Mouse (Mus musculus) embryonic facial prominence, embryonic 15.5 days (tissue): ENCODE measurements around the gene Cc2d1a. TPM values are rescaled to one million over a fixed set of nuclear protein-coding genes. Genes with fewer than 3 reads are reported as not detected.

Experiments
- ATAC-seq: fragments of 200-750 bp; cut with Nextera tagmentation; 2 replicates; pipeline ENCODE4 v1.8.0; 2017; ENCODE audit warnings: low read depth, moderate TSS enrichment; ENCODE audit not compliant: insufficient number of reproducible peaks, low FRiP score, low TSS enrichment
- H3K27ac ChIP-seq: fragments of 300-500 bp; sonication (generic); replicated peaks from 2 replicates; pipeline ENCODE4 v1.5.1; 2015; ENCODE audit warnings: mild to moderate bottlenecking, inconsistent platforms
- H3K27me3 ChIP-seq: fragments of 300-500 bp; sonication (generic); 2 replicates; pipeline ENCODE4 v1.6.1; 2015; ENCODE audit warnings: inconsistent platforms
- H3K36me3 ChIP-seq: fragments of 300-500 bp; sonication (generic); 2 replicates; pipeline ENCODE4 v1.6.1; 2015; ENCODE audit warnings: mild to moderate bottlenecking, inconsistent platforms
- H3K4me1 ChIP-seq: fragments of 300-500 bp; sonication (generic); 2 replicates; pipeline ENCODE4 v1.6.1; 2015; ENCODE audit warnings: inconsistent platforms
- H3K4me2 ChIP-seq: fragments of 300-500 bp; sonication (generic); replicated peaks from 2 replicates; pipeline ENCODE4 v1.6.1; 2015; ENCODE audit warnings: mild to moderate bottlenecking, inconsistent platforms
- H3K4me3 ChIP-seq: fragments of 300-500 bp; sonication (generic); replicated peaks from 2 replicates; pipeline ENCODE4 v1.5.1; 2015; ENCODE audit warnings: mild to moderate bottlenecking, inconsistent platforms
- H3K9ac ChIP-seq: fragments of 300-500 bp; sonication (generic); 2 replicates; pipeline ENCODE4 v1.6.1; 2015; ENCODE audit warnings: inconsistent platforms
- H3K9me3 ChIP-seq: fragments of 300-500 bp; sonication (generic); replicated peaks from 2 replicates; pipeline ENCODE4 v1.6.1; 2016; ENCODE audit warnings: inconsistent platforms
- WGBS: fragments of 180-500 bp; shearing (Covaris S2); methylation state at CpG from one replicate; pipeline ENCODE4 v1.1.7; 2015; 5-methylcytosine and 5-hydroxymethylcytosine counted together
- polyA plus RNA-seq: library from polyadenylated mRNA; unstranded; fragments of >200 nt; fragmentation: Nextera tagmentation; extraction: Ambion mirVana; gene quantifications from 2 replicates; pipeline ENCODE4 v1.2.1, GENCODE M21; 2015

Cc2d1a gene
- polyA plus RNA-seq, 1 experiment from 2014 or later: 32.8 TPM

- Histone ChIP-seq H3K4me3 (no peak overlapping the region), H3K4me1 (peaks cover 29% of the 10 kb centered on the region), H3K9ac (no peak overlapping the region), H3K27ac (no peak overlapping the region), H3K27me3 (no peaks in the 10 kb centered on the region), H3K9me3 (no peaks in the 10 kb centered on the region), H3K36me3 (peaks cover 29% of the 10 kb centered on the region), H3K4me2 (no peak overlapping the region)
- no peak for ATAC-seq
- WGBS: 34% methylated on average over 3 of the region's 3 CpGs
Measured at GRCm38 (mm10) chr8:84176560-84176959, 28.8 kb upstream of the Cc2d1a start.

GRCm38 (mm10) chr8:84173861-84174260 is 26.1 kb upstream of the Cc2d1a start:
- Histone ChIP-seq H3K9me3 (no peaks in the 10 kb centered on the region), H3K4me2 (no peak overlapping the region), H3K9ac (no peak overlapping the region), H3K36me3 (peaks cover 37% of the 10 kb centered on the region), H3K27ac (no peak overlapping the region), H3K4me3 (no peak overlapping the region), H3K27me3 (no peaks in the 10 kb centered on the region), H3K4me1 (peaks cover 7% of the 10 kb centered on the region)
- no peak for ATAC-seq
- 83% methylated on average over 6 of the region's 6 CpGs for WGBS

GRCm38 (mm10) chr8:84170096-84170495 is 22.4 kb upstream of the Cc2d1a start:
- no peaks in the 10 kb centered on the region for H3K27me3 ChIP-seq
- H3K4me3 ChIP-seq: no peak overlapping the region
- ATAC-seq: no peak
- peaks cover 30% of the 10 kb centered on the region for H3K36me3 ChIP-seq
- H3K9me3 ChIP-seq: no peaks in the 10 kb centered on the region
- no peaks in the 10 kb centered on the region for H3K4me1 ChIP-seq
- H3K9ac ChIP-seq: no peak overlapping the region
- no peak overlapping the region for H3K4me2 ChIP-seq
- H3K27ac ChIP-seq: no peak overlapping the region
- 88% methylated on average over 5 of the region's 5 CpGs for WGBS

GRCm38 (mm10) chr8:84167696-84168095 is 20.0 kb upstream of the Cc2d1a start:
- no peak overlapping the region for H3K27ac ChIP-seq
- H3K4me1 ChIP-seq: no peaks in the 10 kb centered on the region
- no peak for ATAC-seq
- H3K9me3 ChIP-seq: no peaks in the 10 kb centered on the region
- no peaks in the 10 kb centered on the region for H3K27me3 ChIP-seq
- peaks cover 20% of the 10 kb centered on the region for H3K36me3 ChIP-seq
- no peak overlapping the region for H3K9ac ChIP-seq
- 91% methylated on average over 2 of the region's 2 CpGs for WGBS
- H3K4me3 ChIP-seq: no peak overlapping the region
- H3K4me2 ChIP-seq: no peak overlapping the region

DNA sequence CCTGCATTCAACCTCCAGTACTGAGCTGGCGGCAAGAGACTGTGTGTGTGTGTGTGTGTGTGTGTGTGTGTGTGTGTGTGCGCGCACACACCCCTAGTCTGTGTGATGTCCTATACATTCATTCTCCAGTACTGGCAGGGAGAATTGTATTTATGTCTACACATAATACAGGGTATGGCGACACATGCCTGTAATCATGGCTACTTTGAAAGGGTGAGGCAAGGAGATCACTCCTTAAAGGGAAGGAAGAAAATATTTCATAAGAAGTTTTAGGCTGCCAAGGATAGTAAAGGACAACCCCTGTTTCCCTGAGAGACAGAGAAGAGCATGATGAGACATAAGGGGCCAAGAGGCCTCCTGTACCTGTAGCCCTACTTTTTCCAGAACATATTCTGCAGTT is 9.9 kb upstream of the Cc2d1a start:
- 0 out of 2 replicates have a peak, but pooled peaks cover 6% of the 10 kb centered on the region for H3K36me3 ChIP-seq
- H3K27me3 ChIP-seq: no peaks in the 10 kb centered on the region
- no peak for ATAC-seq
- no peaks in the 10 kb centered on the region for H3K9me3 ChIP-seq
- WGBS: 86% methylated on average over 4 of the region's 4 CpGs
- no peak overlapping the region for H3K4me3 ChIP-seq
- no peak overlapping the region for H3K4me2 ChIP-seq
- no peaks in the 10 kb centered on the region for H3K4me1 ChIP-seq
- no peak overlapping the region for H3K9ac ChIP-seq
- no peak overlapping the region for H3K27ac ChIP-seq

GRCm38 (mm10) chr8:84149181-84149580 is 1.4 kb upstream of the Cc2d1a start:
- H3K36me3 ChIP-seq: peaks cover 3% of the 10 kb centered on the region; the same call in 1 of the 2 replicates
- 64% methylated on average over 3 of the region's 3 CpGs for WGBS
- H3K9me3 ChIP-seq: no peaks in the 10 kb centered on the region
- no peak overlapping the region for H3K27ac ChIP-seq
- no peaks in the 10 kb centered on the region for H3K27me3 ChIP-seq
- H3K4me2 ChIP-seq: no peak overlapping the region
- peaks cover 27% of the 10 kb centered on the region for H3K4me1 ChIP-seq
- ATAC-seq: no peak
- H3K9ac ChIP-seq: no peak overlapping the region
- H3K4me3 ChIP-seq: no peak overlapping the region

GRCm38 (mm10) chr8:84148531-84148850 is 755 bp upstream of the Cc2d1a start:
- Histone ChIP-seq H3K9ac (no peak overlapping the region), H3K27me3 (no peaks in the 10 kb centered on the region), H3K27ac (no peak overlapping the region), H3K9me3 (no peaks in the 10 kb centered on the region), H3K4me1 (peaks cover 27% of the 10 kb centered on the region), H3K4me3 (peak overlapping the region; percentile 80), H3K36me3 (peaks cover 10% of the 10 kb centered on the region), H3K4me2 (peak overlapping the region; percentile 89)
- no peak for ATAC-seq
- WGBS: 89% methylated on average over 5 of the region's 5 CpGs

- H3K4me2 ChIP-seq: peak overlapping the region; percentile 89
- 5% methylated on average over 14 of the region's 14 CpGs for WGBS
- no peaks in the 10 kb centered on the region for H3K27me3 ChIP-seq
- H3K9me3 ChIP-seq: no peaks in the 10 kb centered on the region
- peak; percentile 52 for ATAC-seq
- H3K9ac ChIP-seq: peak overlapping the region; percentile 90
- H3K27ac ChIP-seq: peak overlapping the region; percentile 87
- H3K4me1 ChIP-seq: peaks cover 27% of the 10 kb centered on the region
- peaks cover 21% of the 10 kb centered on the region for H3K36me3 ChIP-seq
- peak overlapping the region; percentile 80 for H3K4me3 ChIP-seq
Measured at GRCm38 (mm10) chr8:84147324-84147766, 391 bp downstream of the Cc2d1a start.

GRCm38 (mm10) chr8:84144636-84145245 is 3.0 kb downstream of the Cc2d1a start:
- H3K9ac ChIP-seq: no peak overlapping the region
- no peak overlapping the region for H3K27ac ChIP-seq
- no peaks in the 10 kb centered on the region for H3K27me3 ChIP-seq
- H3K4me1 ChIP-seq: peaks cover 27% of the 10 kb centered on the region
- no peak overlapping the region for H3K4me2 ChIP-seq
- H3K36me3 ChIP-seq: peaks cover 46% of the 10 kb centered on the region
- no peak overlapping the region for H3K4me3 ChIP-seq
- ATAC-seq: no peak
- 86% methylated on average over 8 of the region's 8 CpGs for WGBS
- H3K9me3 ChIP-seq: no peaks in the 10 kb centered on the region

GRCm38 (mm10) chr8:84140838-84141237 is 6.9 kb downstream of the Cc2d1a start:
- Histone ChIP-seq H3K27ac (no peak overlapping the region), H3K4me1 (0 out of 2 replicates have a peak, but pooled peaks cover 2% of the 10 kb centered on the region), H3K9me3 (no peaks in the 10 kb centered on the region), H3K4me3 (no peak overlapping the region), H3K36me3 (peaks cover 84% of the 10 kb centered on the region), H3K4me2 (no peak overlapping the region), H3K27me3 (no peaks in the 10 kb centered on the region), H3K9ac (no peak overlapping the region)
- no peak for ATAC-seq
- WGBS: 76% methylated on average over 4 of the region's 4 CpGs

DNA sequence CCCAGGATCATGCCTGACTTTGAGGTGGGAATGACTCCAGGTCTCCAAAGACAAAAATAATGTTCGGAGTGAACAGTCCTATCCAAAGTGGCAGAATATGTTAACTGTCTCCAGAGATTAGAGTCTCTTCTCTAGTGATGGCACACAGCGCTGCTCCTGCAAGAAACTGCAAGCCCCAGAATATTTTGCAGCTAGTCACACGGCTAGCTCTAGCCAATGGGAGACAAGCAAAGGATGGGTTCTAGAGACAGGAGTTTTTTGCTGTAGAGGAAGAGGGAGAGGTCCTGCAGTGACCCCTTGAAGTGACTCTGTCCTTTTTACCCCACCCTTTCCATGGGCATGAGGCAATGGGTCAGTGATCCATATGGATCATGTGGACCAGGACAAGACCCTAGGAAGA is 9.9 kb downstream of the Cc2d1a start:
- H3K4me3 ChIP-seq: no peak overlapping the region
- ATAC-seq: no peak
- no peaks in the 10 kb centered on the region for H3K4me1 ChIP-seq
- no peaks in the 10 kb centered on the region for H3K9me3 ChIP-seq
- 91% methylated on average over 3 of the region's 3 CpGs for WGBS
- H3K4me2 ChIP-seq: no peak overlapping the region
- H3K9ac ChIP-seq: no peak overlapping the region
- peaks cover 98% of the 10 kb centered on the region for H3K36me3 ChIP-seq
- H3K27me3 ChIP-seq: no peaks in the 10 kb centered on the region
- no peak overlapping the region for H3K27ac ChIP-seq

- Histone ChIP-seq H3K9me3 (no peaks in the 10 kb centered on the region), H3K4me2 (no peak overlapping the region), H3K4me3 (no peak overlapping the region), H3K4me1 (peaks cover 10% of the 10 kb centered on the region), H3K27ac (no peak overlapping the region), H3K9ac (no peak overlapping the region), H3K36me3 (peaks cover 56% of the 10 kb centered on the region), H3K27me3 (no peaks in the 10 kb centered on the region)
- WGBS: 85% methylated on average over 8 of the region's 8 CpGs
- no peak for ATAC-seq
Measured at GRCm38 (mm10) chr8:84132225-84132624, 15.5 kb downstream of the Cc2d1a start.
